Mouse (Mus musculus) midbrain, embryonic 15.5 days (tissue): ENCODE measurements at regions not wholly inside any gene's neighbourhood (a gene's known extent, or its start where the extent isn't known, plus 50 kb on each side); places are given as distances from the start of the nearest gene placed in this dataset.
A peak's percentile ranks its signal among the peaks of the same experiment; 100 is the strongest.

ENCODE experiments used
- ATAC-seq: fragments of 200-750 bp; cut with Nextera tagmentation; replicated peaks from 2 replicates; pipeline ENCODE4 v1.8.0; 2017; ENCODE audit warnings: moderate TSS enrichment
- H3K27ac ChIP-seq: fragments of 300-500 bp; sonication (generic); 2 replicates; pipeline ENCODE4 v1.5.1; 2015; ENCODE audit warnings: mild to moderate bottlenecking, inconsistent platforms
- H3K27me3 ChIP-seq: fragments of 300-500 bp; sonication (generic); replicated peaks from 2 replicates; pipeline ENCODE4 v1.6.1; 2015; ENCODE audit warnings: inconsistent platforms
- H3K36me3 ChIP-seq: fragments of 300-500 bp; sonication (generic); replicated peaks from 2 replicates; pipeline ENCODE4 v1.6.1; 2015; ENCODE audit warnings: inconsistent platforms
- H3K4me1 ChIP-seq: fragments of 300-500 bp; sonication (generic); 2 replicates; pipeline ENCODE4 v1.6.1; 2015; ENCODE audit warnings: inconsistent platforms
- H3K4me2 ChIP-seq: fragments of 300-500 bp; sonication (generic); 2 replicates; pipeline ENCODE4 v1.6.1; 2015; ENCODE audit warnings: inconsistent platforms, mild to moderate bottlenecking, moderate library complexity
- H3K4me3 ChIP-seq: fragments of 300-500 bp; sonication (generic); 2 replicates; pipeline ENCODE4 v1.5.1; 2015; ENCODE audit warnings: mild to moderate bottlenecking, inconsistent platforms
- H3K9ac ChIP-seq: fragments of 300-500 bp; sonication (generic); 2 replicates; pipeline ENCODE4 v1.6.1; 2015; ENCODE audit warnings: mild to moderate bottlenecking, inconsistent platforms
- H3K9me3 ChIP-seq: fragments of 300-500 bp; sonication (generic); 2 replicates; pipeline ENCODE4 v1.6.1; 2016; ENCODE audit warnings: inconsistent platforms
- WGBS: fragments of 180-500 bp; shearing (Covaris S2); methylation state at CpG from one replicate; pipeline ENCODE4 v1.1.7; 2015; ENCODE audit warnings: mixed read lengths; 5-methylcytosine and 5-hydroxymethylcytosine counted together

- ATAC-seq = no peak
- Histone ChIP-seq H3K27ac (no peak overlapping the region), H3K27me3 (no peaks in the 10 kb centered on the region), H3K4me1 (no peaks in the 10 kb centered on the region), H3K4me3 (no peak overlapping the region), H3K4me2 (no peak overlapping the region), H3K9ac (no peak overlapping the region), H3K36me3 (no peaks in the 10 kb centered on the region), H3K9me3 (no peaks in the 10 kb centered on the region)
- WGBS = 90% methylated on average over 3 of the region's 3 CpGs
Measured at GRCm38 (mm10) chr15:29026219-29026618, 822.7 kb downstream of the Dnah5 start.

- Histone ChIP-seq H3K4me3 (no peak overlapping the region), H3K4me2 (no peak overlapping the region), H3K36me3 (no peaks in the 10 kb centered on the region), H3K9ac (no peak overlapping the region), H3K9me3 (no peaks in the 10 kb centered on the region), H3K27me3 (no peaks in the 10 kb centered on the region), H3K4me1 (no peaks in the 10 kb centered on the region), H3K27ac (no peak overlapping the region)
- 79% methylated on average over 2 of the region's 2 CpGs for WGBS
- ATAC-seq = no peak
Measured at GRCm38 (mm10) chr15:29038903-29039302, 835.4 kb downstream of the Dnah5 start.

- H3K36me3 ChIP-seq = no peaks in the 10 kb centered on the region
- no peak for ATAC-seq
- no peaks in the 10 kb centered on the region for H3K9me3 ChIP-seq
- H3K4me3 ChIP-seq = no peak overlapping the region
- no peaks in the 10 kb centered on the region for H3K4me1 ChIP-seq
- no peak overlapping the region for H3K4me2 ChIP-seq
- H3K9ac ChIP-seq = no peak overlapping the region
- WGBS = 96% methylated on average over 1 of the region's 1 CpGs
- no peaks in the 10 kb centered on the region for H3K27me3 ChIP-seq
- H3K27ac ChIP-seq = no peak overlapping the region
Measured at GRCm38 (mm10) chr15:29051166-29051565, 847.6 kb downstream of the Dnah5 start.

- Histone ChIP-seq H3K27ac (no peak overlapping the region), H3K4me1 (no peaks in the 10 kb centered on the region), H3K27me3 (no peaks in the 10 kb centered on the region), H3K9me3 (no peaks in the 10 kb centered on the region), H3K4me2 (no peak overlapping the region), H3K4me3 (no peak overlapping the region), H3K36me3 (no peaks in the 10 kb centered on the region), H3K9ac (no peak overlapping the region)
- ATAC-seq = no peak
- WGBS = 86% methylated on average over 3 of the region's 3 CpGs
Measured at GRCm38 (mm10) chr15:29051787-29052186, 848.2 kb downstream of the Dnah5 start.

- no peaks in the 10 kb centered on the region for H3K9me3 ChIP-seq
- H3K4me1 ChIP-seq = no peaks in the 10 kb centered on the region
- ATAC-seq = no peak
- no peak overlapping the region for H3K9ac ChIP-seq
- no peak overlapping the region for H3K4me3 ChIP-seq
- H3K36me3 ChIP-seq = no peaks in the 10 kb centered on the region
- no peaks in the 10 kb centered on the region for H3K27me3 ChIP-seq
- no peak overlapping the region for H3K27ac ChIP-seq
- H3K4me2 ChIP-seq = no peak overlapping the region
Measured at GRCm38 (mm10) chr15:29061016-29061415, 857.5 kb downstream of the Dnah5 start.

DNA sequence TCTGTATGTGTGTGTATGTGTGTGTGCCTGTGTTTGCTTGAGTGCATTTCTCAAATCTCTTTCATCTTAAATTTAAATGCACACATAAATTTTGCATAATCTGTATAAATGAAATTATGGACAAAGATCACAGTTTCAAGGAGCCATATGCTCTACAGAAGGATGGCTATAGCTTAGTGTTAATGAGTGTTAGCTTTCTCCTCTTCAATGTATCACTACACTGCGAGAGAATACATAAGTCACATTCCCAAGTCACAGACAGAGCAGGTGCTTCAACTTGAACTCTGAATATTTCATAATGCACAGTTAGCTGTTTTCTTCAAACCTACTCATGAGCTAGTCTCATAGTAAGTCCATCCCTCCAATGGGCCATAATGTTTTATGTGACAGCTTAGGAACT is 865.5 kb downstream of the Dnah5 start:
- 91% methylated on average over 1 of the region's 1 CpGs for WGBS
- no peak for ATAC-seq
- Histone ChIP-seq H3K36me3 (no peaks in the 10 kb centered on the region), H3K4me2 (no peak overlapping the region), H3K27ac (no peak overlapping the region), H3K4me1 (no peaks in the 10 kb centered on the region), H3K9ac (no peak overlapping the region), H3K27me3 (no peaks in the 10 kb centered on the region), H3K4me3 (no peak overlapping the region), H3K9me3 (no peaks in the 10 kb centered on the region)

DNA sequence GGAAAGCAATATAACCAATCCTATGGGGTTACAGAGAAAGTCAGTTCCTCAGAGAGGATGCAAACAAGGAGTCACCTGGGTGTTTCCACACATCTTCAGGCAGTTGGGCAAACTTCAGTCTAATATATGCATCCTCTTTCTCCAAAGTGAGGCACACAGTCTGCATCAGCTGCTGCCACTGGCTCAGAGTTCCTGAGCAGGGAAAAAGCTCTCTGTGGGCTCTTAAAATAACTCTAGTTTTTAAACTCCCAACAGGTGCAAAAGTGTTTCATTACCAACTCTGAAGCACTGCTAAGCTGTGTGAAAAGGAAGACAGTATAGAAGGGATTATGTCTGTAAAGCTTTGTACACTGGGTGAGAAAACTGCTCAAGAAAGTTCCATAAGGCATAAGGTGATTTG is 874.2 kb downstream of the Dnah5 start:
- no peak overlapping the region for H3K4me3 ChIP-seq
- no peaks in the 10 kb centered on the region for H3K9me3 ChIP-seq
- no peaks in the 10 kb centered on the region for H3K36me3 ChIP-seq
- no peak overlapping the region for H3K9ac ChIP-seq
- H3K27ac ChIP-seq = no peak overlapping the region
- H3K4me1 ChIP-seq = no peaks in the 10 kb centered on the region
- H3K4me2 ChIP-seq = no peak overlapping the region
- H3K27me3 ChIP-seq = no peaks in the 10 kb centered on the region
- ATAC-seq = no peak

DNA sequence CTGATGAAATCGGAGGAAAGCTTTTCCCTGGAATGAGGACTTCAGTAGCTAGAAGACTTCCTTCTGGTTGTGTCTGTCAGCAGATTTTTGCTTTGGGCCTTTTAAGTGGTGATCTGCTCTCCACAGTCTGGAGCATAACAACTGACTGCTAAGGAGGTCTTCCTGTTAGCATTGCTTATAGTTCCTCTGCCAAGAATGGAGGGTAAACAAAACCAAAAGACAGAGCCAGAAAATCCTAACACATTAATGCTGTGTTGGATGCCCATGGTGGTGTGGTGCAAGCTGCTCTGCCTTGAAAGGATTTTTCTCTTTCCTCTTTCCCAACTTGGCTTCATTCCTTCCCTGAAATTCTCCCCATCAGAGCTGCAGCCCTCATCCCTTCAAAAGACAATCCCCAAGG is 901.0 kb downstream of the Dnah5 start:
- no peak overlapping the region for H3K9ac ChIP-seq
- no peak overlapping the region for H3K27ac ChIP-seq
- no peaks in the 10 kb centered on the region for H3K4me1 ChIP-seq
- no peaks in the 10 kb centered on the region for H3K27me3 ChIP-seq
- WGBS = 78% methylated on average over 1 of the region's 1 CpGs
- H3K4me2 ChIP-seq = no peak overlapping the region
- H3K9me3 ChIP-seq = no peaks in the 10 kb centered on the region
- no peaks in the 10 kb centered on the region for H3K36me3 ChIP-seq
- H3K4me3 ChIP-seq = no peak overlapping the region
- 0 out of 2 replicates have a peak, but pooled peaks have one; percentile 27 for ATAC-seq

DNA sequence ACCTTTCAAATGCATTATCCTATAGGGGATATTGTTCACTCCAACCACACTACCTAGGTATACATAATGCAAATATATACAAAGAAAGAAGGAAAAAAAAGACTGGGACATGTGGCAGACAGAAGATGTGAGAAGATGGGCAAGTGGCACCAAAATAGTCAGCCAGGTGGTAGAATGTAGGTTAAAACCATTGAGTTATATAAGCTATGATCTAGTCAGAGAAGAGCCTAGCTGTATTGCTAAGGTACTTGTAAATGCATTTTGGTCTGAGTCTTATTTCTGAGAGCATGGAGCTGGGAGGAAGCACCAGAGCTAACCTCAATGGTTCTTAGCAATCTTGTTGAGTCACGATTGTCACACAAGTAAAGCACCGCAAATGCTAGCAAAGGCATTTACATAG is 943.1 kb downstream of the Dnah5 start:
- no peak for ATAC-seq
- Histone ChIP-seq H3K27ac (no peak overlapping the region), H3K36me3 (no peaks in the 10 kb centered on the region), H3K4me3 (no peak overlapping the region), H3K9ac (no peak overlapping the region), H3K27me3 (no peaks in the 10 kb centered on the region), H3K4me2 (no peak overlapping the region), H3K9me3 (no peaks in the 10 kb centered on the region), H3K4me1 (no peaks in the 10 kb centered on the region)
- 94% methylated on average over 2 of the region's 2 CpGs for WGBS
